10 mouse cellular contexts compared by ENCODE assay signal in genomic region chr6:120716531-120716984, GRCm38 (mm10). TPM values are rescaled to one million over a fixed set of nuclear protein-coding genes. Genes with fewer than 3 reads are reported as not detected.
DNase-seq lines count a peak whose midpoint lies in the region; ATAC-seq and TF ChIP-seq lines count a peak whose summit lies in the region.
"Had no signal": no experiment of that assay in that cellular context is flagged by ENCODE, and none has a peak within 500 bp of the region (broad histone marks: within the 10 kb centered on the region; RNA-seq: fewer than 3 reads in every experiment).

No protein-coding gene starts in this region.

- peak overlapping the region; percentile 60 for H3K4me2 ChIP-seq in CH12.LX (ENCODE audit: insufficient read depth, low read depth, poor library complexity, severe bottlenecking)
- H3K4me2 ChIP-seq in forebrain, embryonic 11.5 days (ENCODE audit: low read depth, low read length, severe bottlenecking), result 0 out of 2 replicates have a peak overlapping the region, but pooled peaks have one; percentile 29

- no peak for TF ChIP-seq CTCF in CH12.LX (conservative IDR thresholded peaks at IDR 0.05 in 1 of 2, IDR thresholded peaks at IDR 0.05 in 1 of 2; ENCODE audit: low read depth in 2 of 2, low read length in 2 of 2)

- 2% methylated on average over 4 of the region's 4 CpGs for WGBS in forebrain, embryonic 11.5 days
- WGBS in midbrain, embryonic 10.5 days, result 3% methylated on average over 4 of the region's 4 CpGs

- H3K9me3 ChIP-seq in CH12.LX (replicated peaks; ENCODE audit: low read length), result no peaks in the 10 kb centered on the region
- no peaks in the 10 kb centered on the region for H3K9me3 ChIP-seq in forebrain, embryonic 11.5 days (ENCODE audit: control insufficient read depth, low read length)
- H3K9me3 ChIP-seq in midbrain, embryonic 10.5 days (replicated peaks), result no peaks in the 10 kb centered on the region

- in situ Hi-C loops in CH12.LX (cut with MboI; ENCODE audit: low pct_ligation_motif_present, low pct_unique_long_range_greater_than_20kb, low sequenced_read_pairs), result no loop called here

- TF ChIP-seq EP300 in CH12.LX (IDR thresholded peaks at IDR 0.05; ENCODE audit: low read length), result no peak

- H3K27me3 ChIP-seq in CH12.LX (replicated peaks), result no peaks in the 10 kb centered on the region
- H3K27me3 ChIP-seq in forebrain, embryonic 11.5 days (ENCODE audit: control insufficient read depth, insufficient read depth, low read length), result no peaks in the 10 kb centered on the region
- H3K27me3 ChIP-seq in midbrain, embryonic 10.5 days (ENCODE audit: low read depth, poor library complexity, severe bottlenecking), result no peaks in the 10 kb centered on the region

- H3K4me3 ChIP-seq in CH12.LX (replicated peaks in 1 of 3; ENCODE audit: low read depth in 2 of 3, low read length in 2 of 3, poor library complexity in 1 of 3), result no peak overlapping the region
- no peak overlapping the region for H3K4me3 ChIP-seq in forebrain, embryonic 11.5 days (ENCODE audit: low read depth, low read length)
- H3K4me3 ChIP-seq in midbrain, embryonic 10.5 days, result peak overlapping the region; percentile 19

- peak; percentile 87 for ATAC-seq in forebrain, embryonic 11.5 days (replicated peaks; ENCODE audit: low FRiP score)
- no peak for ATAC-seq in erythroblast, adult 5-6 weeks (replicated peaks; ENCODE audit: low FRiP score, poor library complexity, severe bottlenecking)

- dilution Hi-C loops in CH12.LX (cut with MboI; ENCODE audit: extremely low pct_ligation_motif_present, extremely low pct_unique_long_range_greater_than_20kb, low sequenced_read_pairs), result no loop called here

- H3K4me1 ChIP-seq in CH12.LX (ENCODE audit: control insufficient read depth in 1 of 2, insufficient read depth in 2 of 2), result peaks cover 4 to 35% of the 10 kb centered on the region in 2 experiments
- peaks cover 4% of the 10 kb centered on the region; the same call in 1 of the 2 replicates for H3K4me1 ChIP-seq in forebrain, embryonic 11.5 days (replicated peaks; ENCODE audit: control insufficient read depth, insufficient read depth, low read length)
- H3K4me1 ChIP-seq in midbrain, embryonic 10.5 days, result peaks cover 64% of the 10 kb centered on the region

- TF ChIP-seq POLR2A in CH12.LX (IDR thresholded peaks at IDR 0.05; ENCODE audit: low read depth, low read length), result no peak

- DNase-seq in A20 (ENCODE audit: low read depth, low spot score) (peak; percentile 50), CH12.LX (ENCODE audit: extremely low read depth) (peak; percentile 18)
- peak; percentile 65 for DNase-seq in forebrain, embryonic 11.5 days (ENCODE audit: low spot score)
- peak; percentile 66 for DNase-seq in midbrain, embryonic 10.5 days (ENCODE audit: low spot score)
- DNase-seq in spleen, postnatal 36 days (ENCODE audit: low spot score in 2 of 2), result no peak
- no peak for DNase-seq in ovary, postnatal 10 days (ENCODE audit: low spot score)
- DNase-seq in gastrocnemius, postnatal 10 days, result no peak
- DNase-seq: kidney, adult 11 months had no signal

- H3K27ac ChIP-seq in CH12.LX (ENCODE audit: insufficient read depth, low read depth), result no peak overlapping the region
- peak overlapping the region; percentile 79 for H3K27ac ChIP-seq in forebrain, embryonic 11.5 days (ENCODE audit: low read depth, low read length)
- H3K27ac ChIP-seq in midbrain, embryonic 10.5 days (replicated peaks), result peak overlapping the region; percentile 82
- H3K27ac ChIP-seq: liver, embryonic 14.5 days had no signal

- H3K9ac ChIP-seq in CH12.LX (ENCODE audit: insufficient read depth, low read depth), result no peak overlapping the region
- H3K9ac ChIP-seq in forebrain, embryonic 11.5 days (ENCODE audit: low read length), result no peak overlapping the region
- H3K9ac ChIP-seq: liver, embryonic 14.5 days had no signal

- peaks cover 27% of the 10 kb centered on the region for H3K79me2 ChIP-seq in CH12.LX (replicated peaks; ENCODE audit: control insufficient read depth, extremely low read depth, insufficient read depth, poor library complexity, severe bottlenecking)

- TF ChIP-seq RAD21 in CH12.LX (IDR thresholded peaks at IDR 0.05; ENCODE audit: low read depth, low read length), result no peak

- H3K36me3 ChIP-seq in CH12.LX (replicated peaks in 1 of 2; ENCODE audit: control insufficient read depth in 1 of 2, insufficient read depth in 1 of 2, low read length in 1 of 2), result no peaks in the 10 kb centered on the region
- no peaks in the 10 kb centered on the region for H3K36me3 ChIP-seq in forebrain, embryonic 11.5 days (ENCODE audit: control insufficient read depth, insufficient read depth, low read length)
- H3K36me3 ChIP-seq in midbrain, embryonic 10.5 days, result no peaks in the 10 kb centered on the region

TF ChIP-seq in CH12.LX, 34 proteins besides CTCF, POLR2A, EP300 and RAD21:
- TF ChIP-seq MAFK (IDR thresholded peaks at IDR 0.05; ENCODE audit: insufficient replicate concordance, low read length) (no peak), IRF4 (IDR thresholded peaks at IDR 0.05; ENCODE audit: low read depth, low read length) (0 out of 2 replicates have a peak, but pooled peaks have one; percentile 1), SIN3A (IDR thresholded peaks at IDR 0.05; ENCODE audit: low read length) (no peak), ZC3H11A (IDR thresholded peaks at IDR 0.05; ENCODE audit: low read depth, low read length) (no peak), JUN (IDR thresholded peaks at IDR 0.05; ENCODE audit: insufficient read depth, low read depth, low read length) (no peak), ZNF384 (IDR thresholded peaks at IDR 0.05; ENCODE audit: low read depth, low read length) (peak; percentile 77), ELF1 (IDR thresholded peaks at IDR 0.05; ENCODE audit: low read depth, low read length) (no peak), MXI1 (IDR thresholded peaks at IDR 0.05; ENCODE audit: low read depth, low read length) (no peak), USF1 (IDR thresholded peaks at IDR 0.05; ENCODE audit: low read depth, low read length) (no peak), BHLHE40 (IDR thresholded peaks at IDR 0.05; ENCODE audit: low read depth, low read length) (peak; percentile 29; the same call in 1 of the 2 replicates), PAX5 (IDR thresholded peaks at IDR 0.05; ENCODE audit: low read length) (no peak), JUND (conservative IDR thresholded peaks at IDR 0.05; ENCODE audit: low read depth, low read length) (no peak), TBP (conservative IDR thresholded peaks at IDR 0.05; ENCODE audit: low read depth, low read length) (no peak), ZKSCAN1 (IDR thresholded peaks at IDR 0.05; ENCODE audit: borderline replicate concordance, low read depth, low read length) (no peak), RCOR1 (conservative IDR thresholded peaks at IDR 0.05; ENCODE audit: low read depth, low read length) (no peak), MAX (IDR thresholded peaks at IDR 0.05; ENCODE audit: low read length) (no peak), GABPA (IDR thresholded peaks at IDR 0.05; ENCODE audit: insufficient replicate concordance, low read depth, low read length) (no peak), NRF1 (IDR thresholded peaks at IDR 0.05; ENCODE audit: low read depth, low read length) (no peak), CHD1 (IDR thresholded peaks at IDR 0.05; ENCODE audit: low read depth, low read length) (no peak), TCF12 (IDR thresholded peaks at IDR 0.05; ENCODE audit: low read depth, low read length) (no peak), POLR2AphosphoS2 (IDR thresholded peaks at IDR 0.05; ENCODE audit: low read depth, low read length) (no peak), SMC3 (IDR thresholded peaks at IDR 0.05; ENCODE audit: low read depth, low read length) (no peak)

RNA-seq across cellular contexts. Expression of gene Cecr2, which starts 50.4 kb away (rescaled TPM):
- 10.6 and 12.5 TPM in 2 replicates for total RNA-seq in CH12.LX (2012; rRNA removed)
- 5.7 and 6.6 TPM in 2 replicates for total RNA-seq in CH12.LX (2014; rRNA removed)
- 15.0 and 16.9 TPM in 2 replicates for polyA plus RNA-seq in CH12.LX (2012; ENCODE audit: insufficient read length, low read depth)
- polyA plus RNA-seq in forebrain, embryonic 11.5 days (2014; fragmentation: Nextera tagmentation; extraction: Ambion mirVana), result 20.4 and 22.0 TPM in 2 replicates
- polyA plus RNA-seq in midbrain, embryonic 10.5 days (2016; fragmentation: Nextera tagmentation; extraction: Ambion mirVana), result 13.4 and 14.6 TPM in 2 replicates
- 13.1 and 19.2 TPM in 2 replicates for total RNA-seq in erythroblast, adult 5-6 weeks (2015; ENCODE audit: low replicate concordance)
- total RNA-seq in erythroblast, adult 5-6 weeks (2017; ENCODE audit: low replicate concordance), result 17.0 and 25.6 TPM in 2 replicates
- 10 to 100 TPM; 16.9 to 18.9 TPM for total RNA-seq in gastrocnemius, postnatal 10 days (2021)

RNA-seq across cellular contexts. Expression of gene Slc25a18, which starts 56.8 kb away (rescaled TPM):
- total RNA-seq in CH12.LX (2012; rRNA removed) (0.08 and 0.17 TPM in 2 replicates), CH12.LX (2014; rRNA removed) (0.12 and 0.19 TPM in 2 replicates)
- polyA plus RNA-seq in CH12.LX (2012; ENCODE audit: insufficient read length, low read depth), result 0.46 and 0.51 TPM in 2 replicates
- polyA plus RNA-seq in forebrain, embryonic 11.5 days (2014; fragmentation: Nextera tagmentation; extraction: Ambion mirVana), result 0.45 and 0.47 TPM in 2 replicates
- 0.35 and 1.2 TPM in 2 replicates for polyA plus RNA-seq in midbrain, embryonic 10.5 days (2016; fragmentation: Nextera tagmentation; extraction: Ambion mirVana)
- total RNA-seq in erythroblast, adult 5-6 weeks (2015; ENCODE audit: low replicate concordance), result not detected in 2 replicates
- 0.26 TPM in 1 of 2 replicates, not detected in the other for total RNA-seq in erythroblast, adult 5-6 weeks (2017; ENCODE audit: low replicate concordance)
- under 1 TPM; 0.23 to 0.33 TPM for total RNA-seq in gastrocnemius, postnatal 10 days (2021)

Comparison
In these comparisons a context has a peak if more than half of its experiments do, and no peak if none do; other contexts are left out.
1. DNase-seq: peak in A20 (single experiment), CH12.LX (single experiment), forebrain, embryonic 11.5 days (single experiment) and midbrain, embryonic 10.5 days (single experiment); none in spleen, postnatal 36 days (0 of 2), ovary, postnatal 10 days (single experiment) and gastrocnemius, postnatal 10 days (single experiment).